Mouse (Mus musculus): ENCODE data around the gene Nlgn1. TPM values are rescaled to one million over a fixed set of nuclear protein-coding genes. Genes with fewer than 3 reads are reported as not detected.
"Not testable (repeated sequence)": the region's sequence is repeated elsewhere in the genome, so short reads cannot be mapped to it uniquely, and the experiment has no call there.

Nlgn1 gene
- polyA plus RNA-seq, 1 experiment: 0.15 TPM

DNA sequence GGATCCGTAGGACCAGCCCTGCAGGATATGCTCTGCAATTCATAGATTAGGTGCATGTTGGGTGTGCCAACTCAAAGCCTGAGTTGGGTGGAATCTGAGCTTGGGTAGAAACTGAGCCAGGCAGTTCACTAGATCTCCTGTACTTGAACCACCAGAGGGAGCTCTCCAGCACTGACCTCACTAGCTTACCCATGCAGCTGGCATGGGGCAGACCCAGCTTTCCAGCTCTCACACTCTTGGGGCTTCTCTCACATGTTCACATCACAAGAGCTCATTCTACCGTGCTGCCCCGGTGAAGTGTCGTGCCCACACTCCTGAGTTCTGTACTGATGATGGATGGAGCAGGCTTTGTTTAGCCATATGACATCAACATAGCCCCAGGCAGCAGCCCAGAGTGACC is 679.2 kb downstream of the Nlgn1 start:
- WGBS: 70% methylated on average over 4 of the region's 4 CpGs
- TF ChIP-seq CTCF (IDR thresholded peaks at IDR 0.05; ENCODE audit: insufficient read depth, low read length) (peak; percentile 56), POLR2A (IDR thresholded peaks at IDR 0.05; ENCODE audit: borderline replicate concordance, extremely low read depth, low read depth, low read length) (no peak)
- DNase-seq: no peak
- Histone ChIP-seq H3K4me1 (ENCODE audit: control insufficient read depth, insufficient read depth, low read length) (no peaks in the 10 kb centered on the region), H3K4me3 (replicated peaks; ENCODE audit: extremely low read depth, low read depth, low read length) (no peak overlapping the region)

DNA sequence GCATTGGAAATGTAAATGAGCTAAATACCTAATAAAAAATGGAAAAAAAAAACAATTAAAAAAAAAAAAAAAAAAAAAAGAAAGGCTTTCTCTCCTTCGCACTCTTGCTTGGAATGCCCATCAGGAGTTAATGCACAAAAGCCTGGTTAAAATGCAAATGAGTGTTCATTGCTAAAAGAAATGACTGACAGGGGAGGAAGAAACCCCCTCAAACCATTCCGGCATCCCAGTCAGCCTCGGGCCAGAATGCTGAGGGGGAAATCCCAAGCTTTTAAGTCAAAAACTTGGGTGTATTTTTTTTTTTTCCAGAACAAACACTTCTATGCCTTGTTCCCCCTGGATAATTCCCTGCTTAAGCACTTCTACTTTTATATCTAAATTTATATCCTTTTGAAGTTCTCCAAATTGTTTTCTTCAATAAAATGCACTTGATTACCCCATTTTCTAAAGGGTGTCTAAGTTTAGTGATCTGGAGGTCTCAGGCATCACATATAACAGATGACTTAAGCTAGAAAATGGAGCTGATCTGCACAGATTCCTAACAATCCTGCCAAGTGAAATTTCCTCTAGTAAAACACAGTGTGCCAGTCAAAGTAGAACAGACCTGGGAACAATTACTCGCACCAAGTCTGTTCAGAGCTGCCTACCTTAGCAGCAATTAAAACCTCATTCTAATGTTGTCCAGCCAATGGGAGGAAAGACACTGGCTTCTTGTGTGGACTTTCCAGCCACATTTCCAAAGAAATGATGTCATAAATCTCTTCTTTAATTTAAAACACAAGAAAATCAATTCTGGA is 686.2 kb downstream of the Nlgn1 start:
- DNase-seq: no peak
- 83% methylated on average over 4 of the region's 4 CpGs for WGBS
- no peak overlapping the region for H3K4me3 ChIP-seq (replicated peaks; ENCODE audit: extremely low read depth, low read depth, low read length)
- TF ChIP-seq POLR2A (IDR thresholded peaks at IDR 0.05; ENCODE audit: borderline replicate concordance, extremely low read depth, low read depth, low read length): no peak
- no peak for TF ChIP-seq CTCF (IDR thresholded peaks at IDR 0.05; ENCODE audit: insufficient read depth, low read length)
- no peaks in the 10 kb centered on the region for H3K4me1 ChIP-seq (ENCODE audit: control insufficient read depth, insufficient read depth, low read length)

DNA sequence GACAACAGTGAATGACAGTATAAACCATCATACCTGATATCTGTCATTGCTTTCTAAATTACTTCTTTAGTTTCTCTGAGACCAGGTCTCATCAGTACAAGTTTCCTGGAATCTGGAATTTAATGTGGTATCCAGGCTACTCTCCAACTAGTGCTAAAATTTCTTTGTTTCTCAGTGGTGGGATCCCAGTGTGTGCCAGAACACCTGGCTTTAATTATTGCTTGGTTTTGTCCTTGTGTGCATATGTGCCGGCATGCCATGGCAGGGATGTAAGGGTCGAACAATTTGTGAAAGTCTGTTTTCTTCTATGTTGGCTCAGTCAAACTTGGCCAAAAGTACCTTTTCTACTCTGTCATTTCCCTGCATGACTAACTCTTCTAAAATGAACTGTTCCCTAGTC is 703.1 kb downstream of the Nlgn1 start:
- Histone ChIP-seq H3K4me3 (replicated peaks; ENCODE audit: extremely low read depth, low read depth, low read length) (no peak overlapping the region), H3K4me1 (ENCODE audit: control insufficient read depth, insufficient read depth, low read length) (no peaks in the 10 kb centered on the region)
- WGBS: 90% methylated on average over 2 of the region's 2 CpGs
- no peak for TF ChIP-seq POLR2A (IDR thresholded peaks at IDR 0.05; ENCODE audit: borderline replicate concordance, extremely low read depth, low read depth, low read length)
- TF ChIP-seq CTCF (IDR thresholded peaks at IDR 0.05; ENCODE audit: insufficient read depth, low read length): no peak
- DNase-seq: no peak

DNA sequence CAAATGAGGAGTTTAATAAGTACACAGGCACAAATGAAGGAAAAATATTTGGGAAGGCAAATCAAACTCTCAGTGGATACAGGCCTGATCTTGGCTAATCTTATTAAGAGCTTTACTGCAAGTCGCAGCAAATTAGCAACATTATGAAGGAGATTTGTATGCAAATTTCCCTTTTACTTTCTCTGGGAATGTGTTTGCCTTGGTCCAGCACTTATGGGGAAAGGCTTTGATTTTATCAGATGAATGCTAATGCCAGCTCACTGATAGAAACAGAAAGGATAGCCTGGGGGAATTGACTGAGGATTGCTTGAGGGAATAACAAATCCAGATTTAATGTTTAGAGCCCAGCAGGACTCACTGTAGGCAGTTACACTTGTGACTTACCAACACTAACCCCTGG is 725.7 kb downstream of the Nlgn1 start:
- no peak overlapping the region for H3K4me3 ChIP-seq (replicated peaks; ENCODE audit: extremely low read depth, low read depth, low read length)
- no peaks in the 10 kb centered on the region for H3K4me1 ChIP-seq (ENCODE audit: control insufficient read depth, insufficient read depth, low read length)
- DNase-seq: no peak
- WGBS: 57% methylated on average over 1 of the region's 1 CpGs
- TF ChIP-seq CTCF (IDR thresholded peaks at IDR 0.05; ENCODE audit: insufficient read depth, low read length): no peak

DNA sequence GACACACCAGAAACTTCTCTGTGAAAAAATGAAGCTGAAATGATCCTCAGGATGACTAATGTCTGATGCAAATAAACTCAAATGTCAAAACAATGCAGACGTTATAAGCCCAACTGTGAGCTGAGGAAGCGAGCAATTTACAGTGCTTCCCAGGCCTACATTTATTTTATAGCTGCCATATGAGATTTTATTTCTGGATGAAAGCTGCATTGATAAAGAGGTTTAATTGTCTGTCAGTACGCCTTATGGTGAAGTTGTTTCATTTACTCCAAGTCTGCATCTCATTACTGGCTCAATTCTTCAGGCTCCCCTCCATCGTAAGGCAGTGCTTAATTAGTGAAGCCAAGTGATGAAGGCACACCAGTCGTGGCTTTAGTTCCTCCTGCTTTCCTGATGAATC is 734.7 kb downstream of the Nlgn1 start:
- Histone ChIP-seq H3K4me3 (replicated peaks; ENCODE audit: extremely low read depth, low read depth, low read length) (no peak overlapping the region), H3K4me1 (ENCODE audit: control insufficient read depth, insufficient read depth, low read length) (no peaks in the 10 kb centered on the region)
- WGBS: 66% methylated on average over 5 of the region's 5 CpGs
- DNase-seq: no peak
- TF ChIP-seq CTCF (IDR thresholded peaks at IDR 0.05; ENCODE audit: insufficient read depth, low read length) (no peak), POLR2A (IDR thresholded peaks at IDR 0.05; ENCODE audit: borderline replicate concordance, extremely low read depth, low read depth, low read length) (no peak)

DNA sequence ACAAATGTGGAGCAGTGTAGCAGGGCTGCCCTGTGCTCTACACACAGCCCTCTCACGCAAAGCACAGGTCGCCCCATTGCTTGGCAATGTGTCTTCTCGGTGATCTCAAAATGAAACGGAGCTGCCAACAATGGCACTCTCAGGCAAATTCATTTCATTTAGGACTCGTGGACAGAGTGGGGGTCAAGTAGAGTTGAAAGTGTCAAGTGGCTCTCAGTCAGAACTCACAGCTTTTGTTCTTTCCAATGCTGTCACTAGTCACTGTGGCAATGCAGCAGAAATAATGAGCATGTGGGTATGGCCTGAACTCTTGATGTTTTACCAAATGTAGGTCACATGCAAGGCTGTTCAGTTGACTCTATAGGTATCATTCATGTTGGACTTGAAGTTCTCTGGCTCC is 756.7 kb downstream of the Nlgn1 start:
- whole genome bisulfite sequencing: 58% methylated on average over 5 of the region's 5 CpGs

DNA sequence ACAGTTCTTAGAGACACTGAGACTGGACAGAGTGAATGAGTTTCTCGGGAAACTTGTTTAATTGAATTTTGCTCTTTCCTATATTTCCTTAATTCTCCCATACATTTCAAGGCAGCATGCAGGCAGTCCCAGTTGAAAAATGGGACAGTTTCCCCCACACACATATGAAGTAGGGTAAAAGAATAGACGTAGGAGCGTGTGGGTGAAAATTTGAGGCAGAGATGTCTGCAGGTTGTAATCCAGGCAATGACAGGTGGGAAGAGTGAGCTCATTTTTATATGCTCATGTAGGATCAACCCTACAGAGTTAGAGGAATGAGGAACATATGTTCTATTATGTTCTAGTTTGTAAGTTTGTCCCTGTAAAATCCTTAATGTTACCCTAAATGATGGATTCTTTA is 757.4 kb downstream of the Nlgn1 start:
- TF ChIP-seq CTCF (IDR thresholded peaks at IDR 0.05; ENCODE audit: insufficient read depth, low read length): no peak
- TF ChIP-seq POLR2A (IDR thresholded peaks at IDR 0.05; ENCODE audit: borderline replicate concordance, extremely low read depth, low read depth, low read length): no peak
- 83% methylated on average over 3 of the region's 3 CpGs for WGBS

More for the DNA sequence above, 756.7 kb downstream of the Nlgn1 start:
- DNase-seq: no peak
- TF ChIP-seq CTCF (IDR thresholded peaks at IDR 0.05; ENCODE audit: insufficient read depth, low read length): no peak
- TF ChIP-seq POLR2A (IDR thresholded peaks at IDR 0.05; ENCODE audit: borderline replicate concordance, extremely low read depth, low read depth, low read length): no peak
- Histone ChIP-seq H3K4me3 (replicated peaks; ENCODE audit: extremely low read depth, low read depth, low read length) (no peak overlapping the region), H3K4me1 (ENCODE audit: control insufficient read depth, insufficient read depth, low read length) (no peaks in the 10 kb centered on the region)

DNA sequence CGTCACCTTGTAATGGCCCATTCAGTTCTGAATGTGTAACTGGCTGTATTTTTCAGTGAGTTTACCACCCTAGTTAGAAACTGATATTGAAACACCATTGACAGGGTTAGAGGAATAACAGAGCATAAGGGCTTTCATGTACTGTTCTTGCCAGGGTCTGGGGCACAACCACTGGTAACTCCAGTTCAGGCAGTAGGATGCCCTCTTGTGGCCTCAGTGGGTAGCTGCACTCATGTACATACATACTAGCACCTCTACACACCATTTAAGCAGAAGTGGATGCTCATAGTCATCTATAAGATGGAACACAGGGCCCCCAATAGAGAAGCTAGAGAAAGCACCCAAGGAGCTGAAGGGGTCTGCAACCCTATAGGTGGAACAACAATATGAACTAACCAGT is 773.7 kb downstream of the Nlgn1 start:
- H3K4me3 ChIP-seq (replicated peaks; ENCODE audit: extremely low read depth, low read depth, low read length); DNase-seq; H3K4me1 ChIP-seq (ENCODE audit: control insufficient read depth, insufficient read depth, low read length): not testable (repeated sequence)
- 88% methylated on average over 1 of the region's 1 CpGs for WGBS

More for the DNA sequence above, 757.4 kb downstream of the Nlgn1 start:
- H3K4me3 ChIP-seq (replicated peaks; ENCODE audit: extremely low read depth, low read depth, low read length): no peak overlapping the region
- H3K4me1 ChIP-seq (ENCODE audit: control insufficient read depth, insufficient read depth, low read length): no peaks in the 10 kb centered on the region
- DNase-seq: no peak

DNA sequence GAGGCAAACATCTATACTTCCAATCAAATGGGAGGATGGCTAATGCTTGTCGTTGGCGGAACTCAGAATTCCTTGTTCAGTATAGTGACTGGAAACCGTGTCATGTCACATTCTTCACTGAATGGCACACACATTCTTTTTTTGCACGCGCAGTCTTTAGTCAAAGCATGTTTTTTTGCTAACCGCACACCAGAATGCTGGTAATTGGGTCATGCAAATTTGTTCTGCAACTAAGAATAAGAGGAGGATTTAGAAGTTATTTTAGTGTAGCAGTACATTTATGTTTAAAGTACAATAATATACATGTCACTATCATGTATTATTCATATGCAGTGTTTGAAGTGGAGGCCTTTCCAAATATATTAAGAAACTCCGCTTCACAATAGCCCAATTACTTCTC is 783.2 kb downstream of the Nlgn1 start:
- H3K4me3 ChIP-seq (replicated peaks; ENCODE audit: extremely low read depth, low read depth, low read length); H3K4me1 ChIP-seq (ENCODE audit: control insufficient read depth, insufficient read depth, low read length); DNase-seq: not testable (repeated sequence)
- 87% methylated on average over 7 of the region's 7 CpGs for WGBS

DNA sequence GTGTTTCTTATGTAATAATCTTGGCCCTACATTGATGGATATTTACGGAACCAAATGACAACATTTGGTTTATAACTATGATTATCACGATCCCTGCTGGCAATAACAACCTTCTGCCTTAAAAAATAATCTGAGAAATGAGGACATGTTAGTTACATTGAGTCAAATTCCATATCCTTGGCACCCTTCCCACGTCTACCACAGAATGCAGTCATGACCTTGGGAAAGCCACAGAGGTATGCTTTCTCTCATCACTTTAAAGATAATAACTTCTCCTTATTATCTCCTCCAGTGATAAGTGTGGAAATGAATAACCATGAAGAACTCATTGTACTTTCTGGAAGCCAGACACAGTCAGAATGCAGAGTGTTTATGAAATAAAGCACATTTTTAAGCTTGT is 808.0 kb downstream of the Nlgn1 start:
- DNase-seq; H3K4me1 ChIP-seq (ENCODE audit: control insufficient read depth, insufficient read depth, low read length); H3K4me3 ChIP-seq (replicated peaks; ENCODE audit: extremely low read depth, low read depth, low read length): not testable (repeated sequence)
- WGBS: 47% methylated on average over 2 of the region's 3 CpGs

DNA sequence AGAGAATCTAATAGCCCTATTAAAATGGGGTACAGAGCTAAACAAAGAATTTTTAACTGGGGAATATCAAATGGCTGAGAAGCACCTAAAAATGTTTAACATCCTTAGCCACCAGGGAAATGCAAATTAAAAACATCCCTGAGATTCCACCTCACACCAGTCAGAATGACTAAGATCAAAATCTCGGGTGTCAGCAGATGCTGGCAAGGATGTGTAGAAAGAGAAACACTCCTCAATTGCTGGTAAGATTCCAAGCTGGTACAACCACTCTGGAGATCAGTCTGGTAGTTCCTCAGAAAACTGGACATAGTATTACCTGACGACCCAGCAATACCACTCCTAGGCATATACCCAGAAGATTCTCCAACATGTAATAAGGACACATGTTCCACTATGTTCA is 869.2 kb downstream of the Nlgn1 start:
- DNase-seq: no peak
- no peaks in the 10 kb centered on the region for H3K4me1 ChIP-seq (ENCODE audit: control insufficient read depth, insufficient read depth, low read length)
- no peak overlapping the region for H3K4me3 ChIP-seq (replicated peaks; ENCODE audit: extremely low read depth, low read depth, low read length)
- WGBS: 72% methylated on average over 2 of the region's 2 CpGs
- TF ChIP-seq POLR2A (IDR thresholded peaks at IDR 0.05; ENCODE audit: borderline replicate concordance, extremely low read depth, low read depth, low read length) (no peak), CTCF (IDR thresholded peaks at IDR 0.05; ENCODE audit: insufficient read depth, low read length) (no peak)
